Mouse (Mus musculus) cerebellum, adult 9-11 months (tissue): Measurements from ENCODE around the gene Ndufb3.
"Not testable (repeated sequence)": the region's sequence is repeated elsewhere in the genome, so short reads cannot be mapped to it uniquely, and the experiment has no call there.

Experiments
- DNase-seq: peaks from one replicate; pipeline ENCODE4 v3.0.0; 2022

Gene Ndufb3

GRCm38 (mm10) chr1:58586171-58586997, at the start of gene Ndufb3, which contains the start of gene Fam126b:
Ndufb3 (plus strand) TSS chr1:58586384.
Fam126b (minus strand) TSS chr1:58586323.
- peak; percentile 94 for DNase-seq

- DNase-seq: no peak
These were observed 44.8 kb upstream of the Ndufb3 start for GRCm38 (mm10) chr1:58541386-58541785.

GRCm38 (mm10) chr1:58560370-58560769, 25.8 kb upstream of the Ndufb3 start:
- DNase-seq: not testable (repeated sequence)

- DNase-seq: peak; percentile 39
These were observed 23.7 kb upstream of the Ndufb3 start for GRCm38 (mm10) chr1:58562455-58562854.

GRCm38 (mm10) chr1:58564981-58565380, 21.2 kb upstream of the Ndufb3 start:
- no peak for DNase-seq

- no peak for DNase-seq
These were observed 19.6 kb upstream of the Ndufb3 start for GRCm38 (mm10) chr1:58566621-58567020.

- DNase-seq: no peak
These were observed 17.6 kb upstream of the Ndufb3 start for GRCm38 (mm10) chr1:58568456-58569130.

- DNase-seq: no peak
These were observed 15.7 kb upstream of the Ndufb3 start for GRCm38 (mm10) chr1:58570437-58570836.

- DNase-seq: no peak
These were observed 7.0 kb upstream of the Ndufb3 start for GRCm38 (mm10) chr1:58579179-58579578.

GRCm38 (mm10) chr1:58582611-58583010, 3.6 kb upstream of the Ndufb3 start:
- no peak for DNase-seq

GRCm38 (mm10) chr1:58584271-58584670, 1.9 kb upstream of the Ndufb3 start:
- no peak for DNase-seq

GRCm38 (mm10) chr1:58585373-58586170, 612 bp upstream of the Ndufb3 start:
- no peak for DNase-seq

- DNase-seq: no peak
These were observed 1.3 kb downstream of the Ndufb3 start for GRCm38 (mm10) chr1:58587491-58587890.

GRCm38 (mm10) chr1:58602681-58603080, 16.5 kb downstream of the Ndufb3 start:
- no peak for DNase-seq

- no peak for DNase-seq
These were observed 17.6 kb downstream of the Ndufb3 start for GRCm38 (mm10) chr1:58603738-58604137.

GRCm38 (mm10) chr1:58609591-58609990, 23.4 kb downstream of the Ndufb3 start:
- DNase-seq: not testable (repeated sequence)

GRCm38 (mm10) chr1:58610166-58610565, 24.0 kb downstream of the Ndufb3 start:
- no peak for DNase-seq

- DNase-seq: no peak
These were observed 24.4 kb downstream of the Ndufb3 start for GRCm38 (mm10) chr1:58610611-58611010.

- no peak for DNase-seq
These were observed 27.6 kb downstream of the Ndufb3 start for GRCm38 (mm10) chr1:58613786-58614185.

- DNase-seq: no peak
These were observed 28.2 kb downstream of the Ndufb3 start for GRCm38 (mm10) chr1:58614424-58614823.

- no peak for DNase-seq
These were observed 29.0 kb downstream of the Ndufb3 start for GRCm38 (mm10) chr1:58615146-58615545.

- no peak for DNase-seq
These were observed 30.0 kb downstream of the Ndufb3 start for GRCm38 (mm10) chr1:58616176-58616575.

GRCm38 (mm10) chr1:58617076-58617475, 30.9 kb downstream of the Ndufb3 start:
- no peak for DNase-seq
